Mouse (Mus musculus): ENCODE measurements around the gene Mex3b. TPM values are rescaled to one million over a fixed set of nuclear protein-coding genes. Genes with fewer than 3 reads are reported as not detected.

Mex3b gene
- total RNA-seq, 4 experiments from 2014 or later = 1.8 to 2.6 (median 1.9) TPM

Other genes with a start within 250 kb of the Mex3b start
- gene Saxo2, start 218.8 kb upstream of the Mex3b start, total RNA-seq (2022) = 1 to 10 TPM; 1.8 to 5.5 (median 3.3) TPM
- 10 to 100 TPM; 17.3 to 25.8 (median 22.1) TPM for gene Efl1, start 218.7 kb upstream of the Mex3b start, total RNA-seq (2022)

Data from adrenal gland, adult 8-10 months (tissue).